Mouse (Mus musculus) stomach, embryonic 15.5 days (tissue): Measurements from ENCODE around the gene Tpcn1. TPM values are rescaled to one million over a fixed set of nuclear protein-coding genes. Genes with fewer than 3 reads are reported as not detected.

Source experiments
- ATAC-seq: fragments of 200-750 bp; cut with Nextera tagmentation; 2 replicates; pipeline ENCODE4 v1.8.0; 2017; ENCODE audit warnings: low read depth, moderate number of reproducible peaks, moderate TSS enrichment; ENCODE audit not compliant: insufficient read depth, low FRiP score
- H3K27ac ChIP-seq: fragments of 300-500 bp; sonication (generic); 2 replicates; pipeline ENCODE4 v1.5.1; 2015; ENCODE audit warnings: mild to moderate bottlenecking, inconsistent platforms
- H3K27me3 ChIP-seq: fragments of 300-500 bp; sonication (generic); replicated peaks from 2 replicates; pipeline ENCODE4 v1.6.1; 2015; ENCODE audit warnings: inconsistent platforms
- H3K36me3 ChIP-seq: fragments of 300-500 bp; sonication (generic); 2 replicates; pipeline ENCODE4 v1.6.1; 2015; ENCODE audit warnings: inconsistent platforms
- H3K4me1 ChIP-seq: fragments of 300-500 bp; sonication (generic); 2 replicates; pipeline ENCODE4 v1.6.1; 2015; ENCODE audit warnings: inconsistent platforms
- H3K4me2 ChIP-seq: fragments of 300-500 bp; sonication (generic); 2 replicates; pipeline ENCODE4 v1.6.1; 2015; ENCODE audit warnings: mild to moderate bottlenecking, inconsistent platforms
- H3K4me3 ChIP-seq: fragments of 300-500 bp; sonication (generic); replicated peaks from 2 replicates; pipeline ENCODE4 v1.5.1; 2015; ENCODE audit warnings: inconsistent platforms
- H3K9ac ChIP-seq: fragments of 300-500 bp; sonication (generic); 2 replicates; pipeline ENCODE4 v1.6.1; 2015; ENCODE audit warnings: inconsistent platforms
- H3K9me3 ChIP-seq: fragments of 300-500 bp; sonication (generic); 2 replicates; pipeline ENCODE4 v1.6.1; 2016; ENCODE audit warnings: inconsistent platforms
- WGBS: fragments of 180-500 bp; shearing (Covaris S2); methylation state at CpG from one replicate; pipeline ENCODE4 v1.1.7; 2015; 5-methylcytosine and 5-hydroxymethylcytosine counted together
- polyA plus RNA-seq: library from polyadenylated mRNA; unstranded; fragments of >200 nt; fragmentation: Nextera tagmentation; extraction: Ambion mirVana; gene quantifications from 2 replicates; pipeline ENCODE4 v1.2.1, GENCODE M21; 2015

Gene Tpcn1
- polyA plus RNA-seq, 1 experiment from 2014 or later = 25.7 TPM

DNA sequence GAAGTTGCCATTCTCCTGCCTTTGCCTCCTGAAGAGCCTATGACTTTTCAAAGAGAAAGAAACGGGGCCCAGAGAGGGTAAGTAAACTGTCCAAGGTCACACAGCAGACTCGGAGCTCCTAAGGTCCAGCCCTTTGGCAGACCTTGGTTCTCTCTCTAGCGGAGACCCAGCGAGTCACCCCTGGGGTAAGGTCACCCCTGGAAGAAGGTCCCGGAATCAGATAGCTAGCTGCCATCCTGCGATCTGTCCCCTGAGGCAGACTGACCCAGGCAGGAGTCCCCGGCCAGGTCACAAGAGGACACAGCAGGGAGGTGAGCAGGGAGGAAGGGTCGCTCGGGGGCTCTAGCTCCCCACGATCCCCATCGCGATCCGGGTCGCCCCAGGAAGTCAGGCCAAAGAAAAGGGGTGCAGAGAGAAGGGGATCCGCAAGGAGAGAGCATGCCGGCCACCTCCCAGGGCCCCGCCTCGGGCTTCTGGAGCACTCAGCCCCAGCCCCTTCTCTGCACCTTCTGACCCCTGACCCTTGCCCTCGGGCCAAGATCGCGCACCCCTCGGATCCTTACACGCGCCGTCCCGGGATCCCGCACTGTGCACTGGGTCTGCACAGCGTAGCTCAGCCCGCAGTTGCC, 419 bp downstream of the Tpcn1 start:
- 1% methylated on average over 28 of the region's 29 CpGs for WGBS
- no peaks in the 10 kb centered on the region for H3K9me3 ChIP-seq
- peak overlapping the region; percentile 75 for H3K27ac ChIP-seq
- H3K36me3 ChIP-seq = peaks cover 15% of the 10 kb centered on the region; the same call in 1 of the 2 replicates
- no peak for ATAC-seq
- H3K27me3 ChIP-seq = no peaks in the 10 kb centered on the region
- peak overlapping the region; percentile 82 for H3K4me3 ChIP-seq
- peaks cover 26% of the 10 kb centered on the region for H3K4me1 ChIP-seq
- peak overlapping the region; percentile 82 for H3K4me2 ChIP-seq
- H3K9ac ChIP-seq = peak overlapping the region; percentile 72

DNA sequence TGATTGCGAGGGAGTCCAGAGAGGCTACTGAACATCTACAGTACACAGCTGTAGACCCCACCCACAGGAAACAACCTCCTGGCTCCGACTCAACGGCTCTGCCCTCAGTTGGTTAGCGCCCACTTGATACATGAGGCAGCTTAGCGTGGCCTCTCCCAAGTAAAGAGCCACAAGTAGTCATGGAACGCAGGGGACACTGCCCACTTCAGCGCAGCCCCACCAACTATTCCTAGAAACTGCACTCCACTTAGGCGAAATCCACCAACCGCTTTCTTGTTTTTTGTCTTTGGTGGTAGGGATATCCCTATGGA, 902 bp downstream of the Tpcn1 start:
- 0 out of 2 replicates have a peak overlapping the region, but pooled peaks have one; percentile 72 for H3K9ac ChIP-seq

DNA sequence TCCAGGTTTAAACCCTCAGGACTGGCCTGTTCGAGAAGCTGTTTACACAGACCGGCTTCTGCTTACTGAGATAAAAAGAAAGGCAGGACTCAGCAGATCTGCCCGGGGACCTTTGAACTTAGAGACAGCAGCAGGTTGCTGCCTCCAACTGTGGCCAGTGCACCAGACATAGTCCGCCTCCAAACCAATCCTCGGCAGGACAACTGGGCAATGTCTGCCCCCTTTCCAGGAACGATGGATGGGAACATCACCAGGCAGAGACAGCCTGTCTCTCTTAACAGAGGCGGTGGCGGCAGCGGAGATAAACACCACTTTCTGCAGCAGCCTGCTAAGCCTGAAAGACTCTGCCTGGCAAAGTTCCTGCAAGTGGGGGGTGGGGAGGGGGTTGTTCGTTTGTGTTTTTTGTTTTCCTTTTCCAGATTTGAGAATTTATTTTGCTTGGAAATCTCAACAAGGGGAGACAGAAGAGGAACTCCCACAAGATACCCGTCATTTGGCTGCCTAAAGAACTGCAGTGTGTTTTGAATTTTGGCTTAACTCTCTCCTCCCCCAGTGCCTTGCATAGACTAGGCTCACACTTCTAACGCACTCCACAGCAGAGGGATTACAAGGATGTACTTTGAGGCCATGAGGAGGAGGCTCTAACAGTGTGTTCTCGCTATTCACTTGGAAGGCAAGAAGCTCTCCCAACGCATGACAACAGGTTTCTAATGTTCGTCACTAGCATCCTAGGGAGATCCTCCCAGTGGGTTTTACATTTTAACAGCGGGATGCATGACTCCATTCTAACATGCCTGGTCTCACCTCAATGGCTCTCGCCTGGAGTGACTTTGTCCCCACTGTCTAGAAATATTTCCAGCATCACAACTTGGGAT, 1.5 kb downstream of the Tpcn1 start:
- H3K27me3 ChIP-seq = no peaks in the 10 kb centered on the region
- H3K4me1 ChIP-seq = peaks cover 26% of the 10 kb centered on the region
- H3K9ac ChIP-seq = no peak overlapping the region
- 9% methylated on average over 17 of the region's 17 CpGs for WGBS
- peak overlapping the region; percentile 82 for H3K4me3 ChIP-seq
- ATAC-seq = no peak
- peaks cover 15% of the 10 kb centered on the region; the same call in 1 of the 2 replicates for H3K36me3 ChIP-seq
- no peaks in the 10 kb centered on the region for H3K9me3 ChIP-seq
- peak overlapping the region; percentile 82 for H3K4me2 ChIP-seq
- H3K27ac ChIP-seq = peak overlapping the region; percentile 75

More for the DNA sequence above, 902 bp downstream of the Tpcn1 start:
- Histone ChIP-seq H3K4me1 (peaks cover 26% of the 10 kb centered on the region), H3K27ac (peak overlapping the region; percentile 75), H3K36me3 (peaks cover 15% of the 10 kb centered on the region; the same call in 1 of the 2 replicates), H3K4me3 (peak overlapping the region; percentile 82), H3K27me3 (no peaks in the 10 kb centered on the region), H3K9me3 (no peaks in the 10 kb centered on the region), H3K4me2 (peak overlapping the region; percentile 82)
- ATAC-seq = no peak
- 20% methylated on average over 9 of the region's 9 CpGs for WGBS

DNA sequence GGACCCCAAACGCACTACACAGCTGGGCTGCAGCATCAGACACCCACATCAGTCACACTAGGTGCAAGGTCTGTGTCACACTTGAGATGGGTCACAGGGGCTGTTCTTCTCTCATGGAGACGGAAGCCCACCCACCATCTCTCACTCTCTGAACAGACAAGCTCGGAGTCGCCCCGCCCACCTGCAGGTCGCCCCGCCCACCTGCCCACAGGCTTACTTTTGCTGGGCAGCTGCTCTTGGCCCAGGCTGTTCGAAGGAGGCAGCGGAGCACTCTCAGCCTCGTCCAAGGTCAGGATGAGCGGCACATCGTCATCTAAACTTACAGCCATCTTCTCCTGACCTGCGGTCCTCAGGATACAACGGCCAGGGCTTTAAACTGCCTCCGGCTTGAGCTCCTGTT, 3.5 kb downstream of the Tpcn1 start:
- ATAC-seq = no peak
- no peak overlapping the region for H3K4me2 ChIP-seq

DNA sequence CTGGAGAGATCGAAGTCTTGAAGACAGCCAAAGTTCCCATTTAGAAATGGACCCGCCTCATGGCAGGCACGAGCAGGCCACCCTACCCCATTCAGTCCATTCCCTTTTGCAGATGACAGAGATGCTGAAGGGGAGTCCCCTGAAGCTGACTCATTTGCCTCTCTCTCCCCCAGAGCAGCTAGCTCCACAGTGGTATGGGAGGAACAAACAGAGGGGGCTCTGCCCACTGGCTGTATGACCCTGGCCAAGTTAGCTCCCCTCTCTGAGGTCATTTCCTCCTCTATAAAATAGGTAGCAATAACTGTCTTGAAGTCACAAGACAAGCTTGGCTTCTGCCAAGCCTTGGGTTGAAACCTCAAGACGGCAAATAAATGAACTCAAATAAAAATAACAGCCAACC, 5.0 kb downstream of the Tpcn1 start:
- Histone ChIP-seq H3K27me3 (no peaks in the 10 kb centered on the region), H3K9ac (no peak overlapping the region), H3K4me2 (no peak overlapping the region), H3K36me3 (peaks cover 15% of the 10 kb centered on the region; the same call in 1 of the 2 replicates), H3K4me3 (no peak overlapping the region), H3K27ac (no peak overlapping the region), H3K4me1 (peaks cover 38% of the 10 kb centered on the region), H3K9me3 (no peaks in the 10 kb centered on the region)
- no peak for ATAC-seq
- 85% methylated on average over 4 of the region's 4 CpGs for WGBS

More for the DNA sequence above, 3.5 kb downstream of the Tpcn1 start:
- Histone ChIP-seq H3K9ac (no peak overlapping the region), H3K27ac (no peak overlapping the region), H3K27me3 (no peaks in the 10 kb centered on the region), H3K4me1 (peaks cover 27% of the 10 kb centered on the region), H3K4me3 (no peak overlapping the region), H3K36me3 (peaks cover 15% of the 10 kb centered on the region; the same call in 1 of the 2 replicates), H3K9me3 (no peaks in the 10 kb centered on the region)
- 54% methylated on average over 15 of the region's 15 CpGs for WGBS

DNA sequence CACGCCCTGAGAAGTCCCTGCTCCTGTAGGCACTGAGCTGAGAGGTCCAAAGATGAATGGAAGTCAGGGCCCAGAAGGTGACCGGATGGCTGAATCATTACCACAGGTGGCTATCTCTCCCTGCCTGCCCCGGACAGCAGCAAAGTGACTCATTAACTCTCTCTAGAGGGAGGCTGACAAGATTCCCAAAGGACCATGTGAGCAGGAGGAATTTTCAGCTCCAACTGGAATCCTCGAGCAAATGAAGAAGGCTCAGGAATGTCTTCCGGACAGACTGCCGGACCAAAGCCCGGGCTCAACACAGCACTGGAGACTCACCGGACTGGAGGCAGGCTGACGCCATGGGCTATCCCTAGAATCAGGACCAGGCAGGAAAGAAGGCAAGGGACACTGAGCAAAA, 6.5 kb downstream of the Tpcn1 start:
- no peak for ATAC-seq
- Histone ChIP-seq H3K4me2 (no peak overlapping the region), H3K36me3 (peaks cover 15% of the 10 kb centered on the region; the same call in 1 of the 2 replicates), H3K27ac (no peak overlapping the region), H3K4me3 (no peak overlapping the region), H3K9me3 (no peaks in the 10 kb centered on the region), H3K4me1 (peaks cover 43% of the 10 kb centered on the region), H3K27me3 (no peaks in the 10 kb centered on the region), H3K9ac (no peak overlapping the region)
- 75% methylated on average over 9 of the region's 9 CpGs for WGBS

DNA sequence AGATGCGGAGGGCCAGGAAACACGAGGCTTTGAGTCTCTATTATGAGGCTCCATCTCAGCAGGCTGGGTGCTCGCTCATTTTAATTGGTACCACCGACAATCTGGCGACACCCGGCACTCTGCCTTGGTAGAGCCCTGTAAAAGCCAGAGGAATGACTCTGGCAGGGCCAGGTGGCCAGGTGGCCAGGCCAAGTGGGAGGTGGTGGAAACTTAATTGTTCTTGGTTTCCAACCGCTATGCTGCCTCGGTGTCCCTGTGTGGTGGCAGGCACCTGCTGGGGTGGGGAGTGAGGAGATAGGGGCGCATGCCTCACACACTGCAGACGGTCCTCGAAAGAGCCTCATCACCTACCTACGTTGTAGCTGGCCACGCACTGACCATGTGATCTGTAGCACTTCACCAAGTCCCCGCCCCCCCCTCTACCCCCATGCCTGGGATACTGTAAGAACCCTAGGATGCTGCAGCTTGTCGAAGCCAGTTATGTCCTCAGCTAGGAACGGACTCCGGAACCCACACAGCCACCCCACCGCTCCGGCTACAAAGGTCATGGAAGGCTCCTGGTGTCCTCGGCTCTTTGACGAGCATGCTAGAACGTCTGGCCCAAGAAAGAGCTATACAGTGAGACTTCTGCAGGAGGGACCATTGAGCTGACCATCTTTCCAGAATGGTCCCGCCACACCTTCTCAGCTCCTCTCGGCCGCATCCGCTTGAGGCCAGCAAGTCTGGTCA, 8.4 kb downstream of the Tpcn1 start:
- Histone ChIP-seq H3K4me2 (no peak overlapping the region), H3K9ac (no peak overlapping the region), H3K27me3 (no peaks in the 10 kb centered on the region), H3K4me3 (no peak overlapping the region), H3K4me1 (peaks cover 40% of the 10 kb centered on the region), H3K27ac (no peak overlapping the region), H3K36me3 (peaks cover 15% of the 10 kb centered on the region; the same call in 1 of the 2 replicates), H3K9me3 (no peaks in the 10 kb centered on the region)
- 88% methylated on average over 26 of the region's 26 CpGs for WGBS
- no peak for ATAC-seq

DNA sequence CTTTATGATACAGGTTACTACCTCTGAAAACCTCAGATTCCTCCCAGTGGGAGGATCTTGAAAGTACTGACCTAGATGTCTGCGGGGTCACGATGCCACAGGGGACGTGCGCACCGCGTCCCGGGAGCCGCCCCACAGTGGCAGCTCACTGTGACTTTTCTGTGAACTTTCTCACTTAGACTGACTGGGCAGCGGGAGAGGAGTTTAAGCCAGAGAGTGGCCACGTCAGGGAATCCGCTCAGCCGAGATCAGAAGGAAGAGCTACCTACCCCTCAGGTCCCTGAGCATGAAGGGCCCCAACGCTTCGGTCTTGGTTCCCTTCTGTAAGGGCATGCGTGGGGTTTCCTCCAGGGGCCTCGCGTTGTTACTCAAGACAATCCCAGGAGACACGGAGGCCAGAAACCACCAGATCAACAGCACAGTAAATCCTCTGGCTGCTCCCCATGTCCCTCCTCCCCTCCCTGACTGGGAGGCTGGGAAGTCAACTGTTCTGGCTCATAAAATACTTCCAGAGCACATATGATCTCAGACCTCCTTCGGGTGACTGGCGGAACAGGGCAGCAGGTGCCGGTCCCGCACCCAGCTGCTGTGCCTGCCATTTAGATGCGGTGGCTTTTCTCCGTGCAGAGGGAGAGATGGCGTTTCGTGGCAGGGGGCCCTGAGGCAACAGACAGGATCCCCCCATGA, 9.1 kb downstream of the Tpcn1 start:
- no peak overlapping the region for H3K9ac ChIP-seq
- peak overlapping the region; percentile 67 for H3K27ac ChIP-seq
- H3K27me3 ChIP-seq = no peaks in the 10 kb centered on the region
- 0 out of 2 replicates have a peak overlapping the region, but pooled peaks have one; percentile 6 for H3K4me2 ChIP-seq
- peaks cover 40% of the 10 kb centered on the region for H3K4me1 ChIP-seq
- H3K4me3 ChIP-seq = no peak overlapping the region
- 0 out of 2 replicates have a peak, but pooled peaks cover 9% of the 10 kb centered on the region for H3K36me3 ChIP-seq
- peak; percentile 12; the same call in 1 of the 2 replicates for ATAC-seq
- 40% methylated on average over 26 of the region's 26 CpGs for WGBS
- H3K9me3 ChIP-seq = no peaks in the 10 kb centered on the region

DNA sequence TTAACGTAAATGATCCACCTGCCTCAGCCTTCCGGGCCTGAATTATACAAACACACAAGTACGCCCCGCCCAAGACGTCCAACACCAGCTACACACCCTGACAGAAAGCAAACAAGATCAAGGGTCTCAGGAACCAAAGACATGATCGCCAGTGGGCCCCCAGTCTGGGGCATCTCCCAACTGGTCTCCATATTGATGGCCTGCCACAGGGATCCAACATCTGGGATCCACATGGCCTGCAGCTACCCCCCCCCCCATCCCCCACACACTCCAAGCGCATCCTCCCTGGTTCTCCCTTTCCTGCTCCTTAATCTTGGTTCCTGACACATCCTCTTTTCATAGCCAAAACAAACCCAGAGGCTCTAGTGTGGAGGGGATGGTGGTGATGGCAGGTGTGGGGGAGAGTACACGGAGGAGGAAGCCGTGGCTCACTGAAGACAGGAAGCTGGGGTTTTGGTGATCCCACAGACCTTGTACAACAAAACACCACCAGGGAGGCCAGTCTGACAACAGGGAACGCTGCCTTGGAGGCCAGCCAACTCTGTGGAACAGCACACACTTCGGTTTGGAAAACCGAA, 9.9 kb downstream of the Tpcn1 start:
- ATAC-seq = peak; percentile 24; the same call in 1 of the 2 replicates
- peaks cover 38% of the 10 kb centered on the region for H3K4me1 ChIP-seq
- WGBS = 15% methylated on average over 12 of the region's 12 CpGs

DNA sequence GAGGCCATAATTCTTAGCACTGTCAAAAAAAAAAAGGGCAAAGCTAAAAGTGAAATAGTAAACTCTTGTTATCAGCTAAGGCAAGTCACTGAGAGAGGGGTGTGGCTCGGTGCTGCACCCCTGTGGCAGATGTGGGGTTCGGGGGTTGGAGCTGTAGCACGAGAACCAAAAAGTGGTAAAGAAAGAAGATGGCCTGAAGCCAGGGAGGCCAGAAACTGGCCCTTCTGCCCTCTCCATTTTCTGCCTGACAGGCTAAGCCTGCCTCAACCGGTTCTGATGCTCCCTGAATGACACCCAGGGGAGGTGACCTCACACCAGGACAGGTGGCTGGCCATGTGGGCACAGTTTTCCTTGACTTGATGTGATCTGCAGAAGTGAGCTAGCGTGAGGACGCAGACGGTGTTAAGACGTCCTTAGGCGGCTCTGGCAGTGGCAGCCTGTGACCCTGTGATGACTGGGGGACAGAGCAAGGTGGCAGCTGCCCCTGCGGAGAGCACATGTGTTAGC, 10.5 kb downstream of the Tpcn1 start:
- no peaks in the 10 kb centered on the region for H3K9me3 ChIP-seq
- ATAC-seq = peak; percentile 20; the same call in 1 of the 2 replicates
- H3K9ac ChIP-seq = no peak overlapping the region
- no peak overlapping the region for H3K4me2 ChIP-seq
- H3K4me1 ChIP-seq = peaks cover 36% of the 10 kb centered on the region
- 50% methylated on average over 10 of the region's 10 CpGs for WGBS
- peak overlapping the region; percentile 58 for H3K27ac ChIP-seq
- 0 out of 2 replicates have a peak, but pooled peaks cover under 1% of the 10 kb centered on the region for H3K36me3 ChIP-seq
- H3K4me3 ChIP-seq = no peak overlapping the region
- H3K27me3 ChIP-seq = no peaks in the 10 kb centered on the region

More for the DNA sequence above, 9.9 kb downstream of the Tpcn1 start:
- Histone ChIP-seq H3K36me3 (0 out of 2 replicates have a peak, but pooled peaks cover 4% of the 10 kb centered on the region), H3K4me2 (0 out of 2 replicates have a peak overlapping the region, but pooled peaks have one; percentile 6), H3K4me3 (no peak overlapping the region), H3K9me3 (no peaks in the 10 kb centered on the region), H3K27ac (peak overlapping the region; percentile 67), H3K27me3 (no peaks in the 10 kb centered on the region), H3K9ac (no peak overlapping the region)
